Mouse (Mus musculus): ENCODE measurements around the gene Cd72. TPM values are rescaled to one million over a fixed set of nuclear protein-coding genes. Genes with fewer than 3 reads are reported as not detected.
"Not testable (repeated sequence)": the region's sequence is repeated elsewhere in the genome, so short reads cannot be mapped to it uniquely, and the experiment has no call there.

Gene Cd72
- polyA plus RNA-seq, 1 experiment from 2014 or later: 5.3 TPM

DNA sequence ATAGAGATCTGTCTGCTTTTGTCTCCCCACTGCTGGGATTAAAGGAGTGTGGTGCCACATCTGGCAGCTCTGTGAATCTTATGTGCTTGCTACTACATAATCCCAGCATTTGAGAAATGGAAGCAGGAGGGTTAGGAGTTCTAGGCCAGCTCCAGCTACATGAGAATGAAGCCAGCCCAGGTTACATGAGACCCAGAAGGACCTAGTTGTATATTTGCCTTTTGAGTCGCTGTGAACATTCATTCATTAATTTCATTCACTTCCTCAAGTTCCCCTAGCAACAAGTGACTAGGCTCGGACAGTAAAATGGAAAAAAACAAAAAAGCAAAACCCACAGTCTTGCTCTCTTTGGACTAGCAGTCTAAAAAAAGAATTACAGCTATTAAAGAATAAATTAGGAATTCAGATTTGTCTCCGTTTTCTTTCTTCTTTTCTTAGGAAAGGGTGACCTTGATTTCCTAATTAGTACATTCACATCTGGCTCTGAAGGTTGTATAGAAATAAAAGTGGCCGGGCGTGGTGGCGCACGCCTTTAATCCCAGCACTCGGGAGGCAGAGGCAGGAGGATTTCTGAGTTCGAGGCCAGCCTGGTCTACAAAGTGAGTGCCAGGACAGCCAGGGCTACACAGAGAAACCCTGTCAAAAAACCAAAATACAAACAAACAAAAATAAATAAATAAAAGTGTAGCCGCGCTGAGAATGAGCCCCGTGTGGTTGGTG is 37.8 kb upstream of the Cd72 start:
- WGBS: 38% methylated on average over 12 of the region's 12 CpGs
- Histone ChIP-seq H3K9ac (no peak overlapping the region), H3K4me1 (replicated peaks) (peaks cover 16% of the 10 kb centered on the region), H3K27me3 (no peaks in the 10 kb centered on the region), H3K4me3 (peak overlapping the region; percentile 81), H3K36me3 (0 out of 2 replicates have a peak, but pooled peaks cover 6% of the 10 kb centered on the region), H3K27ac (replicated peaks) (peak overlapping the region; percentile 94), H3K9me3 (no peaks in the 10 kb centered on the region), H3K4me2 (peak overlapping the region; percentile 71)
- no peak for ATAC-seq (ENCODE audit: low FRiP score, low read depth)

GRCm38 (mm10) chr4:43490801-43491200 is 36.4 kb upstream of the Cd72 start:
- Histone ChIP-seq H3K27me3 (no peaks in the 10 kb centered on the region), H3K9me3 (no peaks in the 10 kb centered on the region), H3K36me3 (no peaks in the 10 kb centered on the region), H3K27ac (replicated peaks) (no peak overlapping the region), H3K4me2 (no peak overlapping the region), H3K4me3 (no peak overlapping the region), H3K9ac (no peak overlapping the region), H3K4me1 (replicated peaks) (peaks cover 16% of the 10 kb centered on the region)
- no peak for ATAC-seq (ENCODE audit: low FRiP score, low read depth)
- WGBS: 81% methylated on average over 5 of the region's 5 CpGs

DNA sequence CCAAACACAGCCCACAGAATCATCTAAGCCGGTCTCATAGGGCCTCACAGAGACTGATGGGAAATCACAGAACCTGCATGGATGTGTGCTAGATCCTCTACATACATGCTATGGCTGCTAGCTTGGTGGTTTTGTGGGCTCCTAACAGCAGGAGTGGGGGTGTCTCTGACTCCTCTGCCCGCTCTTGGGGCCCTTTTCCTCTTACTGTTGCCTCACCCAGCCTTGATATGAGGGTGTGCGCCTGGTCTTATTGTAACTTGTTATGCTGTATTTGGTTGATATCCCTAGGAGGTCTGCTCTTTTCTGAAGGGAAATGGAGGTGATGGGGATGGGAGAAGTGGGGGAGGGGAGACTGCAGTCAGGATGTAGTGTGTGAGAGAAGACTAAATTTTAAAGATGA is 35.2 kb upstream of the Cd72 start:
- no peaks in the 10 kb centered on the region for H3K9me3 ChIP-seq
- no peak overlapping the region for H3K9ac ChIP-seq
- no peak for ATAC-seq (ENCODE audit: low FRiP score, low read depth)
- H3K27ac ChIP-seq (replicated peaks): no peak overlapping the region
- peaks cover 8% of the 10 kb centered on the region for H3K4me1 ChIP-seq (replicated peaks)
- no peak overlapping the region for H3K4me3 ChIP-seq
- H3K27me3 ChIP-seq: no peaks in the 10 kb centered on the region
- H3K36me3 ChIP-seq: no peaks in the 10 kb centered on the region
- no peak overlapping the region for H3K4me2 ChIP-seq
- 96% methylated on average over 3 of the region's 3 CpGs for WGBS

GRCm38 (mm10) chr4:43485666-43486065 is 31.2 kb upstream of the Cd72 start:
- ATAC-seq (ENCODE audit: low FRiP score, low read depth): not testable (repeated sequence)
- WGBS: 88% methylated on average over 5 of the region's 5 CpGs

GRCm38 (mm10) chr4:43483535-43484091 is 29.2 kb upstream of the Cd72 start, which contains the start of gene Sit1:
TSS of gene Sit1 (minus strand) at chr4:43483734.
- no peaks in the 10 kb centered on the region for H3K27me3 ChIP-seq
- WGBS: 66% methylated on average over 12 of the region's 12 CpGs
- ATAC-seq (ENCODE audit: low FRiP score, low read depth): no peak

More at GRCm38 (mm10) chr4:43485666-43486065, 31.2 kb upstream of the Cd72 start:
- not testable (repeated sequence) for H3K27me3 ChIP-seq; H3K4me2 ChIP-seq; H3K4me3 ChIP-seq; H3K36me3 ChIP-seq; H3K9me3 ChIP-seq; H3K9ac ChIP-seq; H3K4me1 ChIP-seq (replicated peaks); H3K27ac ChIP-seq (replicated peaks)

GRCm38 (mm10) chr4:43482591-43482990 is 28.2 kb upstream of the Cd72 start:
- Histone ChIP-seq H3K4me3 (no peak overlapping the region), H3K9me3 (no peaks in the 10 kb centered on the region), H3K4me2 (no peak overlapping the region), H3K27me3 (no peaks in the 10 kb centered on the region), H3K27ac (replicated peaks) (no peak overlapping the region), H3K9ac (no peak overlapping the region), H3K4me1 (replicated peaks) (0 out of 2 replicates have a peak, but pooled peaks cover 3% of the 10 kb centered on the region), H3K36me3 (no peaks in the 10 kb centered on the region)
- no peak for ATAC-seq (ENCODE audit: low FRiP score, low read depth)
- 75% methylated on average over 10 of the region's 10 CpGs for WGBS

More at GRCm38 (mm10) chr4:43483535-43484091, 29.2 kb upstream of the Cd72 start, which contains the start of gene Sit1:
- no peak within 1 kb of the TSS for H3K4me2 ChIP-seq
- no peak within 1 kb of the TSS for H3K27ac ChIP-seq (replicated peaks)
- H3K9ac ChIP-seq: no peak within 1 kb of the TSS
- H3K4me1 ChIP-seq (replicated peaks): no peaks in the 10 kb centered on the region
- H3K36me3 ChIP-seq: no peaks in the 10 kb centered on the region
- H3K9me3 ChIP-seq: no peaks in the 10 kb centered on the region
- H3K4me3 ChIP-seq: no peak within 1 kb of the TSS

DNA sequence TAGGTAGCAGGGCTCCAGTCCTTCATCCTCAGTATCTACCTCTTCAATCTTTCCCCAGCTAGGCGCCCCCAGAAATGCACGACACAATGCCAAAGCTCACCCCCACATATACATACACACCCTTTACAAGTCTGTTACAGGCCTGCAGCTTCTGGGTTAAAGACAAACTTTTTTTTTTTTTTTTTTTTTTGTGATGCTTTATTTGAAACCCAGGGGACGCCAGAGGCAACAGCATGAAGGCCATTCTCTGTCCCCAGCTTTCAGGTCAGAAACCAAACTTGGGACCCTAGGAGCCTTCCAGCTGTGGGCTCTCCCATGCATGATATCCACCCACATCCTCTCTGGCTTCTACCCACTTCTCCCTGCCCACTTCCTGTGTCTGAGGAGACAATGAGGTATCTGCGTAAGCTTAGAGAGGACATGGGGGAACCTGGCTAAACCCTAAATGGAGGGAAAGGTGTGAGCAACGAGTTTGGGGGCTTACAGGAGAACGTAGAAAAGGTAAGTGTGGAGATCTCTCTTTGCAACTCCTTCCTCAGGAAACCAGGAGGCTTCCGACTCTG is 27.5 kb upstream of the Cd72 start:
- H3K27ac ChIP-seq (replicated peaks): no peak overlapping the region

DNA sequence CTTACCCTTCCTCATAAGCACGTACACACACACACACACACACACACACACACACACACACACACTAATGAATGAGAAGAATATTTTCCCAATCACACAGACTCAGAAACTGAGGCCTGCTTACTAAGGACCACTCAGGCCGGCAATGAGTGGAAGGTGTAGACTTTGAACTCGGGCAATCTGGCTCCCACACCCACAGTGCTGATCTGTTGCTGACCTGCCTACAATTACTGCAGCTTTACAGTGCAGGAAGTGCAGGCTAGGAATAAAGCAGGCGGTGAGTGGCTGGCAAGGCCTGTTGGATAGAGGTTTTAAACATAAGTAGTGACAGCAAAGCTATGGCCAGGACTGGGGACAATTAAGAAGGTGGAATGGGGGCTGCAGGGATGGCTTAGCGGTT is 26.6 kb upstream of the Cd72 start:
- Histone ChIP-seq H3K9me3 (no peaks in the 10 kb centered on the region), H3K27ac (replicated peaks) (no peak overlapping the region), H3K4me2 (no peak overlapping the region), H3K27me3 (no peaks in the 10 kb centered on the region), H3K4me3 (no peak overlapping the region), H3K9ac (no peak overlapping the region), H3K36me3 (no peaks in the 10 kb centered on the region), H3K4me1 (replicated peaks) (0 out of 2 replicates have a peak, but pooled peaks cover 3% of the 10 kb centered on the region)
- no peak for ATAC-seq (ENCODE audit: low FRiP score, low read depth)
- WGBS: 90% methylated on average over 5 of the region's 5 CpGs

More for the DNA sequence above, 27.5 kb upstream of the Cd72 start:
- no peak for ATAC-seq (ENCODE audit: low FRiP score, low read depth)
- no peak overlapping the region for H3K9ac ChIP-seq
- H3K4me3 ChIP-seq: no peak overlapping the region
- H3K27me3 ChIP-seq: no peaks in the 10 kb centered on the region
- no peak overlapping the region for H3K4me2 ChIP-seq
- no peaks in the 10 kb centered on the region for H3K9me3 ChIP-seq
- WGBS: 81% methylated on average over 7 of the region's 7 CpGs
- H3K4me1 ChIP-seq (replicated peaks): 0 out of 2 replicates have a peak, but pooled peaks cover 3% of the 10 kb centered on the region
- no peaks in the 10 kb centered on the region for H3K36me3 ChIP-seq

- no peaks in the 10 kb centered on the region for H3K27me3 ChIP-seq
- H3K27ac ChIP-seq (replicated peaks): no peak overlapping the region
- no peak for ATAC-seq (ENCODE audit: low FRiP score, low read depth)
- no peak overlapping the region for H3K4me3 ChIP-seq
- H3K4me2 ChIP-seq: 0 out of 2 replicates have a peak overlapping the region, but pooled peaks have one; percentile 19
- 45% methylated on average over 24 of the region's 24 CpGs for WGBS
- H3K9ac ChIP-seq: no peak overlapping the region
- 0 out of 2 replicates have a peak, but pooled peaks cover 3% of the 10 kb centered on the region for H3K4me1 ChIP-seq (replicated peaks)
- H3K36me3 ChIP-seq: no peaks in the 10 kb centered on the region
- H3K9me3 ChIP-seq: no peaks in the 10 kb centered on the region
These were observed 24.7 kb upstream of the Cd72 start for GRCm38 (mm10) chr4:43478906-43479832.

GRCm38 (mm10) chr4:43478534-43478858 is 24.1 kb upstream of the Cd72 start:
- WGBS: 44% methylated on average over 8 of the region's 8 CpGs
- Histone ChIP-seq H3K27ac (replicated peaks) (peak overlapping the region; percentile 56; the same call in 1 of the 2 replicates), H3K4me1 (replicated peaks) (0 out of 2 replicates have a peak, but pooled peaks cover 3% of the 10 kb centered on the region), H3K36me3 (no peaks in the 10 kb centered on the region), H3K27me3 (no peaks in the 10 kb centered on the region), H3K9me3 (no peaks in the 10 kb centered on the region), H3K4me2 (peak overlapping the region; percentile 51), H3K4me3 (peak overlapping the region; percentile 32), H3K9ac (0 out of 2 replicates have a peak overlapping the region, but pooled peaks have one; percentile 32)
- peak; percentile 24; the same call in 1 of the 2 replicates for ATAC-seq (ENCODE audit: low FRiP score, low read depth)

GRCm38 (mm10) chr4:43477857-43478533 is 23.6 kb upstream of the Cd72 start:
- peak overlapping the region; percentile 56; the same call in 1 of the 2 replicates for H3K27ac ChIP-seq (replicated peaks)
- peak; percentile 96 for ATAC-seq (ENCODE audit: low FRiP score, low read depth)
- H3K4me3 ChIP-seq: peak overlapping the region; percentile 32
- 0 out of 2 replicates have a peak, but pooled peaks cover 3% of the 10 kb centered on the region for H3K4me1 ChIP-seq (replicated peaks)
- no peaks in the 10 kb centered on the region for H3K27me3 ChIP-seq
- H3K36me3 ChIP-seq: no peaks in the 10 kb centered on the region
- H3K4me2 ChIP-seq: peak overlapping the region; percentile 51
- 16% methylated on average over 11 of the region's 11 CpGs for WGBS
- H3K9me3 ChIP-seq: no peaks in the 10 kb centered on the region
- 0 out of 2 replicates have a peak overlapping the region, but pooled peaks have one; percentile 32 for H3K9ac ChIP-seq

Measured in hindbrain, embryonic 15.5 days (tissue).